Mouse (Mus musculus): ENCODE results near the gene Tmem240. TPM values are rescaled to one million over a fixed set of nuclear protein-coding genes. Genes with fewer than 3 reads are reported as not detected.
"Not testable (repeated sequence)": the region's sequence is repeated elsewhere in the genome, so short reads cannot be mapped to it uniquely, and the experiment has no call there.

Gene Tmem240
- 0.58 and 0.79 TPM in 2 replicates for polyA plus RNA-seq (2016; fragmentation: Nextera tagmentation; extraction: Ambion mirVana)

DNA sequence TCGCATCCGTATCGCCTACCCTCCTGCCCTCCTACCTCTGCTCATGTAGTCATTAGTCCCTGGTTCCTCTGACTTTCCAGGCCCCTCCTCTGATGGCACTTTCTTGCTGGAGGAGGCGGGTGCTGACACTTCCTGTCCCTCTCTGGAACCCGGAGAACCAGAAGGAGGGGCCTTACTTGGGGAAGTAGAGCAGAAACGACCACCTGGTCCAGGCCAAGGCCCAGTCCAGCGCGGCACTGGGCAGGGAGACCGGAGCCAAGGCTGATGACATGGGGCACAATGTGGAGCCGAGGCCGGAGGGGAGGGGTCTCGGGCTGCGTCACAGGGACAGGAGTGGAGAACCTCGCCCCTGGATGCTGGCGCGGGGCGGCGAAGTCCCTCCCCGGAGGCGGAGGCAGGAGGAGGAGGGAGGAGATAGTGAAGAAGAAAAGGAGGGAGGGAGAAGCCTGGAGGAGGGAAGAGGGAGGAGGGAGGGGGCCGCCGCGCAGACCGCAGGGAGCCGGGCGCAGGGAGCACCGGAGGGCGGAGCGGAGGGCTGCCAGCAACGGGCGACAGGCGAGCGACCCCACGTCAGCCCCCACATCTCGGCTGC, at the start of gene Tmem240:
Tmem240 (plus strand) TSS at position 451 of the 592 bp plus-strand sequence.
- H3K9me3 ChIP-seq (replicated peaks): no peaks in the 10 kb centered on the region
- peaks cover 41% of the 10 kb centered on the region for H3K4me1 ChIP-seq
- peak within 1 kb of the TSS; percentile 92 for H3K27ac ChIP-seq
- H3K36me3 ChIP-seq: peaks cover 71% of the 10 kb centered on the region
- peak within 1 kb of the TSS; percentile 82 for H3K4me3 ChIP-seq
- H3K27me3 ChIP-seq (ENCODE audit: low read depth, poor library complexity, severe bottlenecking): no peaks in the 10 kb centered on the region
- peak; percentile 91 for DNase-seq (ENCODE audit: low spot score)
- WGBS: under 1% methylated on average over 31 of the region's 35 CpGs

- H3K4me3 ChIP-seq; H3K36me3 ChIP-seq; H3K9me3 ChIP-seq (replicated peaks); DNase-seq (ENCODE audit: low spot score); H3K27me3 ChIP-seq (ENCODE audit: low read depth, poor library complexity, severe bottlenecking); H3K27ac ChIP-seq; H3K4me1 ChIP-seq: not testable (repeated sequence)
- WGBS: 93% methylated on average over 4 of the region's 4 CpGs
Measured at GRCm38 (mm10) chr4:155687764-155688163, 46.8 kb upstream of the Tmem240 start.

GRCm38 (mm10) chr4:155690571-155691375, 43.8 kb upstream of the Tmem240 start:
- no peak overlapping the region for H3K4me3 ChIP-seq
- H3K4me1 ChIP-seq: peaks cover 22% of the 10 kb centered on the region
- H3K27ac ChIP-seq: no peak overlapping the region
- H3K9me3 ChIP-seq (replicated peaks): no peaks in the 10 kb centered on the region
- no peaks in the 10 kb centered on the region for H3K36me3 ChIP-seq
- H3K27me3 ChIP-seq (ENCODE audit: low read depth, poor library complexity, severe bottlenecking): peaks cover 34% of the 10 kb centered on the region
- 85% methylated on average over 12 of the region's 12 CpGs for WGBS
- no peak for DNase-seq (ENCODE audit: low spot score)

DNA sequence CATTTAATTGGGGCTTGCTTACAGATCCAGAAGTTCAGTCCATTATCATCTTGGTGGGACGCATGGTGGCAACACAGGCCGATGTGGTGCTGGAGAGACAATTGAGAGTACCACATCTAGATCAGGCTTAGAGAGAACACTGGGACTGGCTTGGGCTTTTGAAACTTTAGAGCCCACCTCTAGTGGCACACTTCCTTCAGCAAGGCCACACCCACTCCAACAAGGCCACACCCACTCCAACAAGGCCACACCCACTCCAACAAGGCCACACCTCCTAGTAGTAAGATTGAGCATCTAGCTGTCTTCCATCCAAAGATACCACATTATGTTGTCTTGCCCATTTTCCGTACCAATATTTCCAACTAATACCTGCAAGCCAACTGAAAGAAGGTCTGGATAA, 42.2 kb upstream of the Tmem240 start:
- no peak for DNase-seq (ENCODE audit: low spot score)
- Histone ChIP-seq H3K4me1 (peaks cover 23% of the 10 kb centered on the region), H3K9me3 (replicated peaks) (no peaks in the 10 kb centered on the region), H3K27ac (no peak overlapping the region), H3K4me3 (no peak overlapping the region), H3K36me3 (no peaks in the 10 kb centered on the region), H3K27me3 (ENCODE audit: low read depth, poor library complexity, severe bottlenecking) (peaks cover 50% of the 10 kb centered on the region)
- WGBS: 96% methylated on average over 3 of the region's 3 CpGs

DNA sequence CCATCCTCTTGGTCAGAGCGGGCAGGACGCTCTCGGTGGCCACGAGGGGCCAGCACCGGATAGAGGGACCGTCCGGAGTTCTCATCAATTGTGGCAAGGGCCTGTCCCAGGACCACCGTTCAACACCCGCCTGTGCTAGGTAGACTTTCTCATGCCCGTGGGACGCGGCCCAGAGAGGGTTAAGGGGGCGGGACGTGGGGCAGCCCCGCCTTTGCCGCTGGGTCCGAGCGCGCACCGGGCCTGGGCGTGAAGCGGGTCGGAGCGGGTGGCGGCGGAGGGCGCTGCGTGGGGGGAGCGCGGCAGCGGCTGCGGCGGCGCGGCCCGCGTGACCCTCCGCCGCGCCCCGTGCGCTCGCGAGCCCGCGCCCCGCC, 40.5 kb upstream of the Tmem240 start, which contains the start of gene Fndc10:
Fndc10 (plus strand) TSS at position 232 of the 371 bp plus-strand sequence.
- H3K27ac ChIP-seq: peak within 1 kb of the TSS; percentile 86

DNA sequence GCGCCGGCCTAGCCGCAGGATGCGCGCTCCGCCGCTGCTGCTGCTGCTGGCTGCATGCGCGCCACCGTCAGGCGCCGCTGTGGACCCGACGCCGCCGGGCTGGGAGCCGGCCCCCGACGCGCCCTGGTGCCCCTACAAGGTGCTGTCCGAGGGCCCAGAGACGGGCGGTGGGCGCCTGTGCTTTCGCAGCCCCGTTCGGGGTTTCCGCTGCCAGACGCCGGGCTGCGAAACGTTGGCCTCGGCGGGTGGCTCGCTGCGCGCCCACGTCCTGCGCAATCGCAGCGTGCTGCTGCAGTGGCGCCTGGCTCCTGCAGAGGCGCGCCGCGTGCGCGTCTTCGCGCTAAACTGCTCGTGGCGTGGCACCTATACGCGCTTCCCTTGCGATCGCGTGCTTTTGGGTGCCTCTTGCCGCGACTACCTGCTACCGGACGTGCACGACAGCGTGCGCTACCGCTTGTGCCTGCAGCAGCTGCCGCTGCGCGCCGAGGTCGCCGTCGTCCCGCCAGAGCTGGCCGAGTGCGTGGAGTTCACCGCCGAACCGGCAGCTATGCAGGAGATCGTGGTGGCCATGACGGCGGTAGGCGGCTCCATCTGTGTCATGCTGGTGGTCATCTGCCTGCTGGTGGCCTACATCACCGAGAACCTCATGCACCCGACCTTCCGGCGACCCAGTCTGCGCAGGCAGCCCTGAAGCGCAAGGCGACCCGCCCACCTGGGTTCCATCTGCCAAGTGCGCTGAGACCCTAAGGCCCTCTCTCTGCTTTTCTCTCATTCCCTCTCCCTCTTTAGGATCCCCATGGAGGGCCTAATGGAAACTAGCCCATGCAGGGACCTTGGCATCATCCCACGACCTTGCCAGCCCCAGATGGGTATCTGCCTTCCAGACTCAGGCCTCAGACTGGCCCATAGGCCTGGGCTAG, 39.9 kb upstream of the Tmem240 start:
- H3K27me3 ChIP-seq (ENCODE audit: low read depth, poor library complexity, severe bottlenecking): peaks cover 50% of the 10 kb centered on the region
- H3K9me3 ChIP-seq (replicated peaks): no peaks in the 10 kb centered on the region
- H3K27ac ChIP-seq: peak overlapping the region; percentile 86
- no peaks in the 10 kb centered on the region for H3K36me3 ChIP-seq
- 1% methylated on average over 92 of the region's 92 CpGs for whole genome bisulfite sequencing
- H3K4me1 ChIP-seq: peaks cover 23% of the 10 kb centered on the region
- H3K4me3 ChIP-seq: peak overlapping the region; percentile 85
- DNase-seq (ENCODE audit: low spot score): peak; percentile 72

More for the DNA sequence above, 40.5 kb upstream of the Tmem240 start, which contains the start of gene Fndc10:
- H3K9me3 ChIP-seq (replicated peaks): no peaks in the 10 kb centered on the region
- no peaks in the 10 kb centered on the region for H3K36me3 ChIP-seq
- H3K27me3 ChIP-seq (ENCODE audit: low read depth, poor library complexity, severe bottlenecking): peaks cover 50% of the 10 kb centered on the region
- DNase-seq (ENCODE audit: low spot score): peak; percentile 83
- peaks cover 23% of the 10 kb centered on the region for H3K4me1 ChIP-seq
- peak within 1 kb of the TSS; percentile 85 for H3K4me3 ChIP-seq
- WGBS: under 1% methylated on average over 47 of the region's 47 CpGs

GRCm38 (mm10) chr4:155695531-155696062, 39.0 kb upstream of the Tmem240 start:
- Histone ChIP-seq H3K27me3 (ENCODE audit: low read depth, poor library complexity, severe bottlenecking) (peaks cover 50% of the 10 kb centered on the region), H3K9me3 (replicated peaks) (no peaks in the 10 kb centered on the region), H3K4me1 (peaks cover 23% of the 10 kb centered on the region), H3K4me3 (peak overlapping the region; percentile 85), H3K36me3 (no peaks in the 10 kb centered on the region), H3K27ac (no peak overlapping the region)
- DNase-seq (ENCODE audit: low spot score): no peak
- 73% methylated on average over 4 of the region's 4 CpGs for WGBS

GRCm38 (mm10) chr4:155696261-155697255, 38.0 kb upstream of the Tmem240 start:
- peaks cover 47% of the 10 kb centered on the region for H3K27me3 ChIP-seq (ENCODE audit: low read depth, poor library complexity, severe bottlenecking)
- WGBS: 77% methylated on average over 16 of the region's 16 CpGs
- no peaks in the 10 kb centered on the region for H3K36me3 ChIP-seq
- H3K4me3 ChIP-seq: no peak overlapping the region
- H3K27ac ChIP-seq: no peak overlapping the region
- no peak for DNase-seq (ENCODE audit: low spot score)
- no peaks in the 10 kb centered on the region for H3K9me3 ChIP-seq (replicated peaks)
- peaks cover 23% of the 10 kb centered on the region for H3K4me1 ChIP-seq

- H3K4me1 ChIP-seq: peaks cover 12% of the 10 kb centered on the region
- peaks cover 19% of the 10 kb centered on the region for H3K27me3 ChIP-seq (ENCODE audit: low read depth, poor library complexity, severe bottlenecking)
- no peak overlapping the region for H3K27ac ChIP-seq
- no peak for DNase-seq (ENCODE audit: low spot score)
- no peak overlapping the region for H3K4me3 ChIP-seq
- no peaks in the 10 kb centered on the region for H3K36me3 ChIP-seq
- no peaks in the 10 kb centered on the region for H3K9me3 ChIP-seq (replicated peaks)
Measured at GRCm38 (mm10) chr4:155700425-155700824, 34.2 kb upstream of the Tmem240 start.

- no peak for DNase-seq (ENCODE audit: low spot score)
- Histone ChIP-seq H3K27me3 (ENCODE audit: low read depth, poor library complexity, severe bottlenecking) (no peaks in the 10 kb centered on the region), H3K36me3 (no peaks in the 10 kb centered on the region; the same call in 1 of the 2 replicates), H3K4me1 (peaks cover 15% of the 10 kb centered on the region), H3K4me3 (no peak overlapping the region), H3K9me3 (replicated peaks) (no peaks in the 10 kb centered on the region), H3K27ac (no peak overlapping the region)
- WGBS: 94% methylated on average over 4 of the region's 4 CpGs
Measured at GRCm38 (mm10) chr4:155703425-155703929, 31.1 kb upstream of the Tmem240 start.

- DNase-seq (ENCODE audit: low spot score): peak; percentile 95
- H3K4me1 ChIP-seq: peaks cover 16% of the 10 kb centered on the region
- peak within 1 kb of the TSS; percentile 91 for H3K27ac ChIP-seq
- peak within 1 kb of the TSS; percentile 94 for H3K4me3 ChIP-seq
- no peaks in the 10 kb centered on the region for H3K9me3 ChIP-seq (replicated peaks)
- no peaks in the 10 kb centered on the region for H3K27me3 ChIP-seq (ENCODE audit: low read depth, poor library complexity, severe bottlenecking)
- under 1% methylated on average over 83 of the region's 83 CpGs for WGBS
- H3K36me3 ChIP-seq: no peaks in the 10 kb centered on the region; the same call in 1 of the 2 replicates
Measured at GRCm38 (mm10) chr4:155704721-155705591, 29.6 kb upstream of the Tmem240 start, which contains the start of gene Ssu72. TSS of gene Ssu72 (plus strand) at chr4:155704800.
